Mouse (Mus musculus): Measurements from ENCODE around the gene Zfp644.

GRCm38 (mm10) chr5:106649441-106649840 is 47.6 kb downstream of the Zfp644 start:
- TF ChIP-seq HCFC1 (IDR thresholded peaks at IDR 0.05; ENCODE audit: borderline replicate concordance, insufficient read depth, low read length) (no peak), CHD2 (IDR thresholded peaks at IDR 0.05; ENCODE audit: low read depth, low read length) (no peak), MAFK (IDR thresholded peaks at IDR 0.05; ENCODE audit: insufficient read depth, low read depth, low read length) (no peak)
